Mouse (Mus musculus): ENCODE measurements around the gene Fgf4. TPM values are rescaled to one million over a fixed set of nuclear protein-coding genes. Genes with fewer than 3 reads are reported as not detected.

Gene Fgf4
- polyA plus RNA-seq, 1 experiment = not detected

- DNase-seq (ENCODE audit: low spot score) = no peak
These were observed 64.0 kb downstream of the Fgf4 start for GRCm38 (mm10) chr7:144911121-144911520.

- no peak for DNase-seq (ENCODE audit: low spot score)
These were observed 65.7 kb downstream of the Fgf4 start for GRCm38 (mm10) chr7:144912897-144913296.

- DNase-seq (ENCODE audit: low spot score) = no peak
These were observed 67.3 kb downstream of the Fgf4 start for GRCm38 (mm10) chr7:144914296-144914947.

Other genes starting within 250 kb of the Fgf4 start
- 83.6 and 95.0 TPM in 2 replicates for gene Ano1, start 95.4 kb upstream of the Fgf4 start, polyA plus RNA-seq (2012; rRNA removed)
- not detected in 2 replicates for gene Fgf3, start 9.3 kb upstream of the Fgf4 start, polyA plus RNA-seq (2012; rRNA removed)
- not detected in 2 replicates for gene Fgf15, start 49.2 kb downstream of the Fgf4 start, polyA plus RNA-seq (2012; rRNA removed)
- 48.1 and 48.3 TPM in 2 replicates for gene LTO1, start 67.7 kb downstream of the Fgf4 start, polyA plus RNA-seq (2012; rRNA removed)
- gene Ccnd1, start 92.6 kb downstream of the Fgf4 start, polyA plus RNA-seq (2012; rRNA removed) = 79.1 and 96.1 TPM in 2 replicates